Mouse (Mus musculus) ES-E14 (cell line): ENCODE measurements at regions not wholly inside any gene's neighbourhood (a gene's known extent, or its start where the extent isn't known, plus 50 kb on each side); places are given as distances from the start of the nearest gene placed in this dataset.

Source experiments
- CHD2 ChIP-seq: IDR thresholded peaks from 2 replicates; pipeline ENCODE4 v1.6.1; 2014; ENCODE audit warnings: mild to moderate bottlenecking, low read depth, low read length, inconsistent platforms
- HCFC1 ChIP-seq: IDR thresholded peaks from 2 replicates; pipeline ENCODE4 v1.6.1; 2012; ENCODE audit warnings: low read length, inconsistent platforms, borderline replicate concordance; ENCODE audit not compliant: insufficient read depth
- MAFK ChIP-seq: IDR thresholded peaks from 2 replicates; pipeline ENCODE4 v1.6.1; 2014; ENCODE audit warnings: mild to moderate bottlenecking, low read depth, low read length, inconsistent platforms; ENCODE audit not compliant: insufficient read depth
- ZC3H11A ChIP-seq: IDR thresholded peaks from 2 replicates; pipeline ENCODE4 v1.6.1; 2012; ENCODE audit warnings: low read depth, mild to moderate bottlenecking, inconsistent platforms, low read length, borderline replicate concordance

- 0 out of 2 replicates have a peak, but pooled peaks have one; percentile 32 for TF ChIP-seq ZC3H11A
- TF ChIP-seq HCFC1: peak; percentile 60; the same call in 1 of the 2 replicates
- peak; percentile 97 for TF ChIP-seq MAFK
- TF ChIP-seq CHD2: no peak
Observed at GRCm38 (mm10) chr15:97581724-97582154, 123.9 kb downstream of the Rpap3 start.
